Mouse (Mus musculus) thymus, adult 2 months (tissue): ENCODE measurements around the gene Prmt9.

Experiments
- CTCF ChIP-seq: fragments of 200-500 bp; IDR thresholded peaks from 2 replicates; pipeline ENCODE4 v1.5.1; 2012; ENCODE audit warnings: mild to moderate bottlenecking, control low read depth, low read length, moderate library complexity, borderline replicate concordance; ENCODE audit not compliant: control insufficient read depth, poor library complexity, insufficient read depth; ENCODE audit errors: extremely low read depth
- POLR2A ChIP-seq: fragments of 200-500 bp; IDR thresholded peaks from 2 replicates; pipeline ENCODE4 v1.6.1; 2012; ENCODE audit warnings: mild to moderate bottlenecking, low read length, control low read depth, moderate library complexity; ENCODE audit not compliant: control insufficient read depth, poor library complexity, insufficient read depth; ENCODE audit errors: extremely low read depth

DNA sequence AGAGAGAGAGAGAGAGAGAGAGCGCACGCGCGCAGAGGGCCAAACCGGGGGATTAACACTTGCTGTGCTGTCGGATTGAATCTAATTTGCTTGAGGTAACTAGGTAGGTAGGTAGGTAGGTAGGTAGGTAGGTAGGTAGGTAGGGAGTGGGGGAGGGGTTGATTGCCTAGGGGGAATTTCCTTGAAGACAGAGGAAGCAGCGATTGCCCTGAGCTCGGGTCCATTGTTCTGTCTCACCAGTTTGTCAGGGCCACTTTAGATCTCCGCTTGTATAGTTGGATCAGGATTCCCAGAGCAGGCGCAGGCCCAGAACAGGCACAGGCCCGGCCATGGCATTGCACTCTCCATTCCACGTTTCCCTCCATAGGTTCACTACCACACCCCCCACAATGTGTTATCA is 12.4 kb upstream of the Prmt9 start:
- TF ChIP-seq CTCF (no peak), POLR2A (no peak)
